Mouse (Mus musculus) retina, postnatal 7 days (tissue): ENCODE data around the gene Trim2.

Source experiments
- DNase-seq: peaks from one replicate; pipeline ENCODE4 v3.0.0-alpha.2; 2012; ENCODE audit warnings: low read depth, low spot score

Gene Trim2

GRCm38 (mm10) chr3:84288931-84289330 lies 17.7 kb downstream of the Trim2 start:
- no peak for DNase-seq

- DNase-seq, result no peak
Observed at GRCm38 (mm10) chr3:84287256-84287655, 19.4 kb downstream of the Trim2 start.

GRCm38 (mm10) chr3:84286311-84286710 lies 20.4 kb downstream of the Trim2 start:
- no peak for DNase-seq

- DNase-seq, result no peak
Observed at GRCm38 (mm10) chr3:84284796-84285195, 21.9 kb downstream of the Trim2 start.

GRCm38 (mm10) chr3:84283524-84283923 lies 23.2 kb downstream of the Trim2 start:
- DNase-seq, result no peak

- no peak for DNase-seq
Observed at GRCm38 (mm10) chr3:84281936-84282371, 24.7 kb downstream of the Trim2 start.

GRCm38 (mm10) chr3:84278809-84279208 lies 27.9 kb downstream of the Trim2 start:
- no peak for DNase-seq

GRCm38 (mm10) chr3:84275124-84275523 lies 31.6 kb downstream of the Trim2 start:
- DNase-seq, result no peak

- no peak for DNase-seq
Observed at GRCm38 (mm10) chr3:84272293-84273015, 34.2 kb downstream of the Trim2 start.

GRCm38 (mm10) chr3:84271794-84272193 lies 34.9 kb downstream of the Trim2 start:
- DNase-seq, result no peak

- DNase-seq, result no peak
Observed at GRCm38 (mm10) chr3:84271058-84271457, 35.6 kb downstream of the Trim2 start.

- DNase-seq, result no peak
Observed at GRCm38 (mm10) chr3:84270624-84270995, 36.1 kb downstream of the Trim2 start.

- no peak for DNase-seq
Observed at GRCm38 (mm10) chr3:84269987-84270623, 36.6 kb downstream of the Trim2 start.

- DNase-seq, result no peak
Observed at GRCm38 (mm10) chr3:84268434-84268833, 38.2 kb downstream of the Trim2 start.

- no peak for DNase-seq
Observed at GRCm38 (mm10) chr3:84266391-84266931, 40.2 kb downstream of the Trim2 start.

- DNase-seq, result no peak
Observed at GRCm38 (mm10) chr3:84265084-84265483, 41.6 kb downstream of the Trim2 start.

- no peak for DNase-seq
Observed at GRCm38 (mm10) chr3:84264395-84264794, 42.3 kb downstream of the Trim2 start.

- DNase-seq, result no peak
Observed at GRCm38 (mm10) chr3:84262804-84263203, 43.9 kb downstream of the Trim2 start.

- no peak for DNase-seq
Observed at GRCm38 (mm10) chr3:84261863-84262262, 44.8 kb downstream of the Trim2 start.

GRCm38 (mm10) chr3:84260837-84261236 lies 45.8 kb downstream of the Trim2 start:
- DNase-seq, result no peak

- no peak for DNase-seq
Observed at GRCm38 (mm10) chr3:84260024-84260535, 46.6 kb downstream of the Trim2 start.

- DNase-seq, result peak; percentile 83
Observed at GRCm38 (mm10) chr3:84259281-84260023, 47.2 kb downstream of the Trim2 start.
